Mouse (Mus musculus): ENCODE data around the gene Cryl1.
A peak's percentile ranks its signal among the peaks of the same experiment; 100 is the strongest.

Cryl1 gene

GRCm38 (mm10) chr14:57372348-57373102 lies 25.8 kb downstream of the Cryl1 start:
- DNase-seq (ENCODE audit: low spot score in 2 of 2), result peak; percentile 16 to 70

- DNase-seq (ENCODE audit: low spot score in 2 of 2), result no peak
Observed at GRCm38 (mm10) chr14:57367327-57367726, 31.0 kb downstream of the Cryl1 start.

- no peak for DNase-seq (ENCODE audit: low spot score in 2 of 2)
Observed at GRCm38 (mm10) chr14:57366724-57367123, 31.6 kb downstream of the Cryl1 start.

- DNase-seq (ENCODE audit: low spot score in 2 of 2), result no peak
Observed at GRCm38 (mm10) chr14:57365341-57365740, 33.0 kb downstream of the Cryl1 start.

GRCm38 (mm10) chr14:57363833-57364232 lies 34.5 kb downstream of the Cryl1 start:
- DNase-seq (ENCODE audit: low spot score in 2 of 2), result no peak

- peak; percentile 50 to 69 for DNase-seq (ENCODE audit: low spot score in 2 of 2)
Observed at GRCm38 (mm10) chr14:57362726-57363660, 35.3 kb downstream of the Cryl1 start.

GRCm38 (mm10) chr14:57357030-57357429 lies 41.3 kb downstream of the Cryl1 start:
- no peak for DNase-seq (ENCODE audit: low spot score in 2 of 2)

- no peak for DNase-seq (ENCODE audit: low spot score in 2 of 2)
Observed at GRCm38 (mm10) chr14:57351521-57352235, 46.7 kb downstream of the Cryl1 start.

GRCm38 (mm10) chr14:57349955-57350354 lies 48.4 kb downstream of the Cryl1 start:
- no peak for DNase-seq (ENCODE audit: low spot score in 2 of 2)

GRCm38 (mm10) chr14:57348155-57348554 lies 50.2 kb downstream of the Cryl1 start:
- DNase-seq (ENCODE audit: low spot score in 2 of 2), result no peak

GRCm38 (mm10) chr14:57346135-57346534 lies 52.2 kb downstream of the Cryl1 start:
- no peak for DNase-seq (ENCODE audit: low spot score in 2 of 2)

GRCm38 (mm10) chr14:57344781-57345492 lies 53.4 kb downstream of the Cryl1 start:
- DNase-seq (ENCODE audit: low spot score in 2 of 2), result no peak

- DNase-seq (ENCODE audit: low spot score in 2 of 2), result no peak
Observed at GRCm38 (mm10) chr14:57343057-57343750, 55.1 kb downstream of the Cryl1 start.

GRCm38 (mm10) chr14:57342316-57343055 lies 55.8 kb downstream of the Cryl1 start:
- no peak for DNase-seq (ENCODE audit: low spot score in 2 of 2)

- DNase-seq (ENCODE audit: low spot score in 2 of 2), result no peak
Observed at GRCm38 (mm10) chr14:57338666-57339065, 59.7 kb downstream of the Cryl1 start.

- no peak for DNase-seq (ENCODE audit: low spot score in 2 of 2)
Observed at GRCm38 (mm10) chr14:57334833-57335232, 63.5 kb downstream of the Cryl1 start.

GRCm38 (mm10) chr14:57332503-57332902 lies 65.8 kb downstream of the Cryl1 start:
- DNase-seq (ENCODE audit: low spot score in 2 of 2), result no peak

- DNase-seq (ENCODE audit: low spot score in 2 of 2), result no peak
Observed at GRCm38 (mm10) chr14:57331097-57331496, 67.2 kb downstream of the Cryl1 start.

- no peak for DNase-seq (ENCODE audit: low spot score in 2 of 2)
Observed at GRCm38 (mm10) chr14:57329600-57329999, 68.7 kb downstream of the Cryl1 start.

GRCm38 (mm10) chr14:57326771-57327170 lies 71.6 kb downstream of the Cryl1 start:
- DNase-seq (ENCODE audit: low spot score in 2 of 2), result no peak

Measured in frontal cortex, postnatal 14 days (tissue).